Mouse (Mus musculus): ENCODE measurements around the gene Rin3. TPM values are rescaled to one million over a fixed set of nuclear protein-coding genes. Genes with fewer than 3 reads are reported as not detected.

Gene Rin3
- 12.7 and 14.2 TPM in 2 replicates for polyA plus RNA-seq (2015; fragmentation: Nextera tagmentation; extraction: Ambion mirVana)

GRCm38 (mm10) chr12:102282763-102283482, at the start of gene Rin3:
Gene Rin3, plus strand, starts transcription at chr12:102283048.
- H3K4me1 ChIP-seq, result peaks cover 52% of the 10 kb centered on the region
- H3K36me3 ChIP-seq, result no peaks in the 10 kb centered on the region
- peak; percentile 63 for ATAC-seq (ENCODE audit: borderline replicate concordance, extremely low read depth, low FRiP score, low TSS enrichment)

DNA sequence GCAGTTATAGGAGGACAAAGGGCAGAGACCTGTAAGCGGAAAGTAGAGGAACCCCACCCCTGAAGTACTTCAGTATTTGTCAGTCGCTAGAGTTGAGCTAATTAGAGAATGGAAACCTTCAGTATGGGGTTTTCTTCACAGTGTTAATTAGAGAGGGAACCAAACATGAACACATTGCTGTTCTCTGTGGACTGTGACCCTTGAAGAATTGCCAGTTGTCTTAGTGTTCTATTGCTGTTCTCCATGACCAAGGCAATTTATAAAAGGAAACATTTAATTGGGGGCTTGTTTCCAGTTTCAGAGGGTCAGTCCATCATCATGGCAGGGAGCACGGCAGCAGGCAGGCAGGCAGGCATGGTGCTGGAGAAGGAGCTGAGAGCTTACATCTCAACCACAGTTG, 47.3 kb upstream of the Rin3 start:
- Histone ChIP-seq H3K9me3 (no peaks in the 10 kb centered on the region), H3K9ac (no peak overlapping the region), H3K27ac (no peak overlapping the region), H3K4me3 (no peak overlapping the region), H3K27me3 (no peaks in the 10 kb centered on the region), H3K4me2 (no peak overlapping the region), H3K4me1 (no peaks in the 10 kb centered on the region), H3K36me3 (no peaks in the 10 kb centered on the region)
- ATAC-seq (ENCODE audit: borderline replicate concordance, extremely low read depth, low FRiP score, low TSS enrichment), result no peak
- WGBS, result 76% methylated on average over 3 of the region's 3 CpGs

More at GRCm38 (mm10) chr12:102282763-102283482, at the start of gene Rin3:
- H3K9ac ChIP-seq, result peak within 1 kb of the TSS; percentile 77
- peak within 1 kb of the TSS; percentile 69 for H3K4me3 ChIP-seq
- 1% methylated on average over 75 of the region's 75 CpGs for WGBS
- H3K9me3 ChIP-seq, result 0 out of 2 replicates have a peak, but pooled peaks cover 7% of the 10 kb centered on the region
- H3K27me3 ChIP-seq, result no peaks in the 10 kb centered on the region
- H3K4me2 ChIP-seq, result peak within 1 kb of the TSS; percentile 95
- H3K27ac ChIP-seq, result peak within 1 kb of the TSS; percentile 90

DNA sequence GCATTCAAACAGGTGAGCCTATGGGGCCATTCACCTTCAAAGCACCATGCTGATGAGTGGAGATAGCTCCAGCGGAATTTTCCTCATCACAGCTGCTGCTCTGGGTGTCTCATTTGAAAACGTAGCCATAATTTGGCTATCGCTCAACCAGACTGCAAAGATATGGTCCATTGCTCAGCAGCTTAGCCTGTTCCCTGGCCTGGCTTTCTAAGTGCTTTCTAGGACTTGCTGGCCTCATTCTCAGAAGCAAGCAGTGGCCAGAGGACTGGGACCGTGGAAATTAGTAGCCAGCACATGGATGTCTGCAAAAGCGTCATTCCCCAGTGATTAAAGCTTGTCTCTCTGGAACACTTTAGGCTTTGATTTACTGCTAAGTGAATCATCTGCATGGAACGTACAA, 46.5 kb upstream of the Rin3 start:
- Histone ChIP-seq H3K4me3 (no peak overlapping the region), H3K9ac (no peak overlapping the region), H3K36me3 (no peaks in the 10 kb centered on the region), H3K9me3 (no peaks in the 10 kb centered on the region), H3K27ac (no peak overlapping the region), H3K4me1 (no peaks in the 10 kb centered on the region), H3K27me3 (no peaks in the 10 kb centered on the region), H3K4me2 (no peak overlapping the region)
- ATAC-seq (ENCODE audit: borderline replicate concordance, extremely low read depth, low FRiP score, low TSS enrichment), result no peak
- 78% methylated on average over 6 of the region's 6 CpGs for WGBS

DNA sequence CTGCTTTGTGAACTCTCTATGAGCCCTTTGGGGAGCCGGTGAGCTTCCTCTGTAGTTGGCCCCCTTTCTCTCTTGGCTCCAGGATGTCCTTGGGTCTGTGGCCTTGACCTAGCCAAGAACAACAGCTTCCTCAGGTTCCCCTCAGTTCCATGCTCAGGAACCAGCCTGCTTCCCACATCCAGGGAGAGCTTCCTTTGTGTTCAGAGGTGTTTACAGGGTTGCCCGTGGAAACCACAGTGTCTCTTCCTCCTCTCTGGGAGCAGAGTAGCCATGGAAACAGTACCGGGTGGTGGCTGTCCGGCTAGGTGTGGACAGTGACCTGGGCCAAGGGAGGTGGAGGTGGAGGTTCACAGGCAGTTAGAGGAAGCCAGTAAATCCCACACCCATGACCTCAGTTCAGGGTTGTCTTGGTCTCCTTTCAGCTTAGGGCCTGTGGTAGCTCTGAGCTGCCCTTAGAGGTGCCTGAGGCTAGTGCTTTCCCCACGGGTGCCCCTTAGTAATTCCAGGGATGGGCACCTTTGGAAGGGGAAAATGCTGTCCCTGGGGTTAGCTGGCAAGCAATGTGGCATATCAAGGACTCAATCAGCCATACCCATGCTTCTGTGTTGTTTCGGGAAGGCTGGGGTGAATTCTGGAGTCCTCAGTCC, 40.6 kb upstream of the Rin3 start:
- no peak overlapping the region for H3K4me2 ChIP-seq
- H3K27me3 ChIP-seq, result no peaks in the 10 kb centered on the region
- H3K4me3 ChIP-seq, result no peak overlapping the region
- no peak overlapping the region for H3K9ac ChIP-seq
- H3K9me3 ChIP-seq, result no peaks in the 10 kb centered on the region
- ATAC-seq (ENCODE audit: borderline replicate concordance, extremely low read depth, low FRiP score, low TSS enrichment), result no peak
- no peaks in the 10 kb centered on the region for H3K4me1 ChIP-seq
- H3K27ac ChIP-seq, result no peak overlapping the region
- WGBS, result 45% methylated on average over 6 of the region's 6 CpGs
- H3K36me3 ChIP-seq, result no peaks in the 10 kb centered on the region

DNA sequence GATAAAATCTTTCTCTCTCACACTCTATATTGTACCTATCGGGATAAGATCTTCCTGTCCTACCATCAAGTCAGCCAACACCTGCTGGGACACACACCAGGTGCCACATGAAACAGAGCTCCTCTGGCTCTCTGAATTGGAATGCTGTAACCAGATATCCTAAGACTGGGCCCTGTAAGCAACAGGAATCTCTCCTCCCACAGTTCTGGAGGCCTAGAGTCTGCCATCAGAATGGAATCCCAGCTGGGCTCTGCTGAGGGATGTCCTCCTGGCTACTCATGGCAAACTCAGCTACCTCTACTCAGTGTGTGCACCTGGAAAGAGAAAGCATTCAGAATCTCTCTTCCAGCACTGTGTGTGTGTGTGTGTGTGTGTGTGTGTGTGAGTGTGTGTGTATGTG, 38.9 kb upstream of the Rin3 start:
- no peak overlapping the region for H3K4me2 ChIP-seq
- H3K4me1 ChIP-seq, result no peaks in the 10 kb centered on the region
- H3K27ac ChIP-seq, result no peak overlapping the region
- no peak overlapping the region for H3K9ac ChIP-seq
- no peaks in the 10 kb centered on the region for H3K27me3 ChIP-seq
- H3K4me3 ChIP-seq, result no peak overlapping the region
- ATAC-seq (ENCODE audit: borderline replicate concordance, extremely low read depth, low FRiP score, low TSS enrichment), result no peak
- WGBS, result 32% methylated on average over 1 of the region's 1 CpGs
- H3K9me3 ChIP-seq, result no peaks in the 10 kb centered on the region
- no peaks in the 10 kb centered on the region for H3K36me3 ChIP-seq

GRCm38 (mm10) chr12:102246226-102246625, 36.6 kb upstream of the Rin3 start:
- Histone ChIP-seq H3K4me1 (no peaks in the 10 kb centered on the region), H3K36me3 (no peaks in the 10 kb centered on the region), H3K27ac (no peak overlapping the region), H3K4me3 (no peak overlapping the region), H3K4me2 (no peak overlapping the region), H3K27me3 (no peaks in the 10 kb centered on the region), H3K9me3 (no peaks in the 10 kb centered on the region), H3K9ac (no peak overlapping the region)
- ATAC-seq (ENCODE audit: borderline replicate concordance, extremely low read depth, low FRiP score, low TSS enrichment), result no peak
- WGBS, result 88% methylated on average over 5 of the region's 5 CpGs

DNA sequence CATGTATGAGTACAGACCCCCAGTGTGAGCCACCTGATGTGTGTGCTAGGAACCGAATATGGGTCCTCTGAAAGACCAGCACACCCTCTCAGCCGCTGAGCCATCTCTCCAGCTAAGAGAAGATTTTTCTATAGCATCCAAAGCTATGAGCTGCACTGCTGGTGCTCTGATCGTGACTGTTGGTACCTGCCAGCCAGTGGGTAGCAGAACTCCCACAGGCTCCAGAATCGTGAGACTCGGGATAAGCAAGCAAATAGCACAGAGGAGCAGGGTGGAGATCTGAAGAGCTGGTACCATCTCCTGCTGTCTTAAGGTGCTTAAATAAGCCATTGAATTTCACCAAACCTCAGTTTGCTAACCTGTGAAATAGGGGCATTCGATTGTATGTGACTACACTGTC, 34.7 kb upstream of the Rin3 start:
- H3K27ac ChIP-seq, result no peak overlapping the region
- no peaks in the 10 kb centered on the region for H3K9me3 ChIP-seq
- no peaks in the 10 kb centered on the region for H3K27me3 ChIP-seq
- no peak overlapping the region for H3K4me3 ChIP-seq
- H3K4me2 ChIP-seq, result no peak overlapping the region
- WGBS, result 86% methylated on average over 6 of the region's 6 CpGs
- no peak overlapping the region for H3K9ac ChIP-seq
- no peak for ATAC-seq (ENCODE audit: borderline replicate concordance, extremely low read depth, low FRiP score, low TSS enrichment)
- H3K36me3 ChIP-seq, result no peaks in the 10 kb centered on the region
- no peaks in the 10 kb centered on the region for H3K4me1 ChIP-seq

GRCm38 (mm10) chr12:102250316-102250715, 32.5 kb upstream of the Rin3 start:
- H3K9me3 ChIP-seq, result no peaks in the 10 kb centered on the region
- ATAC-seq (ENCODE audit: borderline replicate concordance, extremely low read depth, low FRiP score, low TSS enrichment), result no peak
- H3K4me3 ChIP-seq, result no peak overlapping the region
- no peaks in the 10 kb centered on the region for H3K27me3 ChIP-seq
- H3K27ac ChIP-seq, result no peak overlapping the region
- no peaks in the 10 kb centered on the region for H3K4me1 ChIP-seq
- no peak overlapping the region for H3K9ac ChIP-seq
- H3K36me3 ChIP-seq, result no peaks in the 10 kb centered on the region
- no peak overlapping the region for H3K4me2 ChIP-seq
- 91% methylated on average over 4 of the region's 4 CpGs for WGBS

GRCm38 (mm10) chr12:102251070-102251469, 31.8 kb upstream of the Rin3 start:
- no peak overlapping the region for H3K4me3 ChIP-seq
- H3K9ac ChIP-seq, result no peak overlapping the region
- 72% methylated on average over 3 of the region's 3 CpGs for WGBS
- no peaks in the 10 kb centered on the region for H3K36me3 ChIP-seq
- no peak overlapping the region for H3K4me2 ChIP-seq
- no peak for ATAC-seq (ENCODE audit: borderline replicate concordance, extremely low read depth, low FRiP score, low TSS enrichment)
- no peak overlapping the region for H3K27ac ChIP-seq
- H3K4me1 ChIP-seq, result no peaks in the 10 kb centered on the region
- H3K9me3 ChIP-seq, result no peaks in the 10 kb centered on the region
- no peaks in the 10 kb centered on the region for H3K27me3 ChIP-seq

- no peaks in the 10 kb centered on the region for H3K27me3 ChIP-seq
- H3K4me3 ChIP-seq, result no peak overlapping the region
- H3K27ac ChIP-seq, result no peak overlapping the region
- no peak overlapping the region for H3K4me2 ChIP-seq
- H3K4me1 ChIP-seq, result no peaks in the 10 kb centered on the region
- 57% methylated on average over 3 of the region's 3 CpGs for WGBS
- no peak overlapping the region for H3K9ac ChIP-seq
- H3K9me3 ChIP-seq, result no peaks in the 10 kb centered on the region
- ATAC-seq (ENCODE audit: borderline replicate concordance, extremely low read depth, low FRiP score, low TSS enrichment), result no peak
- no peaks in the 10 kb centered on the region for H3K36me3 ChIP-seq
These were observed 30.9 kb upstream of the Rin3 start for GRCm38 (mm10) chr12:102251985-102252384.

DNA sequence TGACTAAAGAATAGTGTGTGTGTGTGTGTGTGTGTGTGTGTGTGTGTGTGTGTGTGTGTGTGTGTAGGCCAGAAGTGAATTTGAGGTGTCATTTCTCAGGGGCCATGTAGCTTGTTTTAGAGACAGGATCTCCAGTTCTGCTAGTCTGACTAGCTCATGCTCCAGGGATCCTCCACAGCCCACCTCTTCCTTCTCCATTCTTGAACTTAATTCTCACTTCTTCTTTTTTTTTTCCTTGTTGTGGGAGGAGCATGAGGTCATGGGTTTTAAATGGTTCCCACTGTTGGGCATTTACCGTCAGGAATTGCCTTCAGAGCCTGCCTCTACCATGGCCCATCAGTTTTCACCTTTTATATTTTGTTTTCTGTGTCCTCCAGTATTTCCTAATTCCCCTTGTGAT, 30.3 kb upstream of the Rin3 start:
- Histone ChIP-seq H3K27ac (no peak overlapping the region), H3K4me2 (no peak overlapping the region), H3K36me3 (no peaks in the 10 kb centered on the region), H3K27me3 (no peaks in the 10 kb centered on the region), H3K9me3 (no peaks in the 10 kb centered on the region), H3K4me1 (no peaks in the 10 kb centered on the region), H3K9ac (no peak overlapping the region), H3K4me3 (no peak overlapping the region)
- no peak for ATAC-seq (ENCODE audit: borderline replicate concordance, extremely low read depth, low FRiP score, low TSS enrichment)
- WGBS, result 50% methylated on average over 1 of the region's 1 CpGs

DNA sequence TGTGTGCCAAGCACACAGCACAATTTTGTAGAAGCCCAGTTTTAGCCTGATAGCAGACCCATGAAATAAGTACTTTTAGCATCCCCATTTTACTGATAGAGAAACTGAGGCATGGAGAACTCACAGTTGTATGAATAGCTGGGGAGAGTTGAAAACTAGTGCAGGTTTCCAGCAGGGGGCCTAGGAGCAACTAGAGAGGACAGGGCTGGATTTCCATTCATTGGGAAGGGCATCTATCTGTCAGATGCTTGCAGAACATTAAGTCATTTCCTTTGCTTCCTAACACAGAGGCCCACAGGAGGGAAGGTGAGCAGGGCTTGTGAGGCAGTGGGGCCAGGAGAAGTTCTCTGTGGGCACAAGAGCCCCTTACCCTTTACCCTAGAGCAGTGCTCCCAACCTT, 27.8 kb upstream of the Rin3 start:
- H3K27ac ChIP-seq, result no peak overlapping the region
- no peak for ATAC-seq (ENCODE audit: borderline replicate concordance, extremely low read depth, low FRiP score, low TSS enrichment)
- no peak overlapping the region for H3K4me2 ChIP-seq
- H3K4me1 ChIP-seq, result no peaks in the 10 kb centered on the region
- no peak overlapping the region for H3K4me3 ChIP-seq
- H3K27me3 ChIP-seq, result no peaks in the 10 kb centered on the region
- no peak overlapping the region for H3K9ac ChIP-seq
- no peaks in the 10 kb centered on the region for H3K9me3 ChIP-seq
- H3K36me3 ChIP-seq, result no peaks in the 10 kb centered on the region
